Mouse (Mus musculus) testis, adult 2 months (tissue): Measurements from ENCODE around the gene Cmip.

Experiments
- CTCF ChIP-seq: fragments of 200-500 bp; IDR thresholded peaks from 2 replicates; pipeline ENCODE4 v1.5.1; 2012; ENCODE audit warnings: low read depth, mild to moderate bottlenecking, inconsistent platforms, low read length, moderate library complexity; ENCODE audit not compliant: control insufficient read depth, insufficient read depth, insufficient replicate concordance
- POLR2A ChIP-seq: fragments of 200-500 bp; IDR thresholded peaks from 2 replicates; pipeline ENCODE4 v1.6.1; 2012; ENCODE audit warnings: low read depth, mild to moderate bottlenecking, inconsistent platforms, low read length, moderate library complexity; ENCODE audit not compliant: control insufficient read depth

- no peak for TF ChIP-seq CTCF
- TF ChIP-seq POLR2A: no peak
Observed at GRCm38 (mm10) chr8:117500232-117500823, 243.5 kb downstream of the Cmip start.
